Mouse (Mus musculus): Measurements from ENCODE around the gene Tmem45b.
A peak's percentile ranks its signal among the peaks of the same experiment; 100 is the strongest.

Tmem45b gene

GRCm38 (mm10) chr9:31404311-31404710 is 60.0 kb downstream of the Tmem45b start:
- DNase-seq (ENCODE audit: low spot score) = no peak

- peak; percentile 68 for DNase-seq (ENCODE audit: low spot score)
These were observed 63.8 kb downstream of the Tmem45b start for GRCm38 (mm10) chr9:31400441-31400840.

GRCm38 (mm10) chr9:31387206-31387605 is 77.1 kb downstream of the Tmem45b start:
- no peak for DNase-seq (ENCODE audit: low spot score)

- no peak for DNase-seq (ENCODE audit: low spot score)
These were observed 77.7 kb downstream of the Tmem45b start for GRCm38 (mm10) chr9:31386368-31387180.

GRCm38 (mm10) chr9:31385947-31386354 is 78.3 kb downstream of the Tmem45b start, which contains the start of gene Nfrkb:
Gene Nfrkb (plus strand): TSS chr9:31386192.
- peak; percentile 90 for DNase-seq (ENCODE audit: low spot score)

- no peak for DNase-seq (ENCODE audit: low spot score)
These were observed 78.8 kb downstream of the Tmem45b start for GRCm38 (mm10) chr9:31385500-31385869.

- no peak for DNase-seq (ENCODE audit: low spot score)
These were observed 79.3 kb downstream of the Tmem45b start for GRCm38 (mm10) chr9:31384786-31385499.

GRCm38 (mm10) chr9:31376661-31377060 is 87.6 kb downstream of the Tmem45b start:
- no peak for DNase-seq (ENCODE audit: low spot score)
